Mouse (Mus musculus) heart, postnatal 0 days (tissue): ENCODE data around the gene Atat1.

Source experiments
- CTCF ChIP-seq: IDR thresholded peaks from 2 replicates; pipeline ENCODE4 v1.5.1; 2016; ENCODE audit warnings: antibody characterized with exemption, control low read depth, low read depth
- EP300 ChIP-seq: IDR thresholded peaks from 2 replicates; pipeline ENCODE4 v1.6.1; 2016; ENCODE audit warnings: antibody characterized with exemption, low read depth

DNA sequence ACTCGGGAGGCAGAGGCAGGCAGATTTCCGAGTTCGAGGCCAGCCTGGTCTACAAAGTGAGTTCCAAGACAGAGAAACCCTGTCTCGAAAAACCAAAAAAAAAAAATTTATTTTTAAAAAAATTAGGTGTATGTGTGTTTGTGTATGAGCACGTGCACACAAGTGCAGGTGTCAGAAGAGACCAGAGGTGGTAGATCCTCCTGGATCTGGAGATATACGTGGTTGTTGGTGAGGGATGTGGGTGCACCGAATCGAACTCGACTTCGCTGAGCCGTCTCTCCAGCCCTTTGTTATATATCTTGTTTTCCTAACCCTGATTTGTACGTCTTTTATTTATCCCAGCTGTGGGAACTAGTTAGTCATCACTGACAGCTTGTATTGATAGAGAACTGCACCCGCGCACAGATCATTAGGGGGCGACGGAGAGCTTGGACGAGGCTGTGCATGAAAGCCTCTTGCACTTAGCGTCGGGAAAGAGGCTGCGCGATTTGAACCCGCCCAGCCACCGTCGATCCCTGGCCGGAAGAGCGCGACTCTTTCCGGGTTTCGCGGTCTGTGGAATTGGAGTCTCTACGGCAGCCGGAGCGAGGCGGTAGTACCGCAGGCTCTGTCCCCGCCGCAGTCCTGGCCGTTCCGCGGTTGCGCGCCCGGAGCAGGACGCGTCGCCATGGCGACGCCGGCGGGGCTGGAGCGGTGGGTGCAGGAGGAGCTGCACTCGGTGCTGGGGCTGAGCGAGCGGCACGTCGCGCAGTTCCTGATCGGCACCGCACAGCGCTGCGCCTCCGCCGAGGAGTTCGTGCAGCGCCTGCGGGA is 30.4 kb downstream of the Atat1 start, which contains the start of gene Dhx16:
- peak; percentile 88 for TF ChIP-seq CTCF
- no peak; the same call in 1 of the 2 replicates for TF ChIP-seq EP300
